31 mouse cellular contexts compared by ENCODE assay signal in genomic region chr5:17986611-17987010, GRCm38 (mm10). TPM values are rescaled to one million over a fixed set of nuclear protein-coding genes. Genes with fewer than 3 reads are reported as not detected.
"Had no signal": no experiment of that assay in that cellular context is flagged by ENCODE, and none has a peak within 500 bp of the region (broad histone marks: within the 10 kb centered on the region; RNA-seq: fewer than 3 reads in every experiment).

No protein-coding gene starts in this region.

- H3K27ac ChIP-seq: kidney, embryonic 15.5 days; left cerebral cortex, adult 2 months; liver, embryonic 13.5 days had no signal

- H3K4me3 ChIP-seq: kidney, embryonic 15.5 days; left cerebral cortex, adult 2 months; liver, embryonic 13.5 days had no signal

- ATAC-seq: intestine, postnatal 0 days had no signal

- H3K27me3 ChIP-seq: kidney, embryonic 15.5 days; liver, embryonic 13.5 days had no signal

- H3K9me3 ChIP-seq: kidney, embryonic 15.5 days; liver, embryonic 13.5 days had no signal

- H3K36me3 ChIP-seq: kidney, embryonic 15.5 days; liver, embryonic 13.5 days had no signal

- H3K9ac ChIP-seq: kidney, embryonic 15.5 days; liver, embryonic 13.5 days had no signal

- H3K4me2 ChIP-seq: kidney, embryonic 15.5 days; liver, embryonic 13.5 days had no signal

- DNase-seq: kidney, adult 2 months; kidney, postnatal 10 days; kidney, postnatal 36 days; layer of hippocampus, postnatal 36 days; liver, embryonic 13.5 days; lung, adult 2 months; lung, postnatal 14 days; lung, postnatal 4 days; thymus, adult 18-20 months; thymus, postnatal 36 days had no signal

- H3K4me1 ChIP-seq: kidney, embryonic 15.5 days; liver, embryonic 13.5 days had no signal

RNA-seq across cellular contexts. Expression of gene Gnat3, which starts 24.3 kb away (rescaled TPM):
- total RNA-seq: layer of hippocampus, adult 8-10 months; layer of hippocampus, postnatal 10 days; layer of hippocampus, postnatal 36 days; left cerebral cortex, adult 2 months; left cerebral cortex, postnatal 10 days; left cerebral cortex, postnatal 36 days; liver, adult 2 months; megakaryocyte progenitor cell, adult 5-6 weeks; megakaryocyte-erythroid progenitor cell, adult 5-6 weeks; monocyte, adult 5-6 weeks had no signal
- polyA plus RNA-seq: intestine, embryonic 14.5 days; intestine, postnatal 0 days; kidney, adult 2 months; kidney, embryonic 15.5 days; limb, embryonic 11.5 days; limb, embryonic 14.5 days; liver, adult 2 months; liver, embryonic 13.5 days; liver, embryonic 16.5 days; lung, adult 2 months; lung, embryonic 16.5 days; neural tube, embryonic 14.5 days; small intestine, adult 2 months; spleen, adult 2 months; stomach, embryonic 16.5 days; testis, adult 2 months had no signal
